Mouse (Mus musculus): ENCODE measurements around the gene Pla2g2c.

Pla2g2c gene

DNA sequence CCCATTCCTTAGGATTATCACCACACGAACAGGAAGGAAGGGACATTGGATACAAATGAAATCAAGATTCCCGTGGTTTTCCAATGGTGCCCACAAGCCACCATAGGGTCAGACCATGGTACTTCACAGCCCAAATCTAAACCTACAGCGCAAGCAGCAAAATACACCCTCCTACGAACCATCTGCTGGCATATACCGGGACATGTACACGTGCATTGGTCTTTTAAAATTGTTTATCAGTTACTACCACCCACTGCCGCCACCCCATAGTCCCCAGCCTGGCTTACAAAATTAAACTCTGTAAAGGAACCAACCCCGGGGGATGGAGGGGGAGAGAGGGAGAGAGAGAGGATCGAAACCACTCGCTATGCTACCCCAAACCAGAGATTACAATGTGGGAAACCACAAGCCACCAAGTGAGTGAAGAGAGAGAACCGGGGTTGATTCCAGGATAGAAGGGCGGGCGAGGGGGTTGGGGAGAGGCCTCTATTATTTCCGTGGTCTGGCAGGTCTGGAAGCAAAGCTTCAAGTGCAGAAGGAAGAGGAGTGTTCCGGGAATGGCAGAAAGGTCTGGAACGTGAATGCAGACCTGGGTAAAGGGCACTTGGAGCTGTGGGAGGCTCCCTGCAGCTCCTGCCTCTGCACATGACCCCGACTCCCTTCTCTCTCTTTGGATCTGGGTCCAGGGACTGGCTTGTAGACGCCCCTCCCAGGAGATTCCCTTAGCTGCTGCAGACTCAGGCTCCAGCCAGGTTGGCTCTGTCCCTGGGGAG lies at the start of gene Pla2g2c:
Gene Pla2g2c, plus strand, starts transcription at position 439 of the 773 bp plus-strand sequence.
- in situ Hi-C loops (cut with MboI; ENCODE audit: low pct_unique_long_range_greater_than_20kb in 1 of 2, low sequenced_read_pairs in 2 of 2, unreplicated experiment in 1 of 2), result no loop called here

- in situ Hi-C loops (cut with MboI; ENCODE audit: low pct_unique_long_range_greater_than_20kb in 1 of 2, low sequenced_read_pairs in 2 of 2, unreplicated experiment in 1 of 2), result no loop called here
Measured at GRCm38 (mm10) chr4:138676480-138676879, 48.1 kb upstream of the Pla2g2c start.

- in situ Hi-C loops (cut with MboI; ENCODE audit: low pct_unique_long_range_greater_than_20kb in 1 of 2, low sequenced_read_pairs in 2 of 2, unreplicated experiment in 1 of 2), result no loop called here
Measured at GRCm38 (mm10) chr4:138677579-138677978, 47.0 kb upstream of the Pla2g2c start.

GRCm38 (mm10) chr4:138680124-138680523 lies 44.5 kb upstream of the Pla2g2c start:
- in situ Hi-C loops (cut with MboI; ENCODE audit: low pct_unique_long_range_greater_than_20kb in 1 of 2, low sequenced_read_pairs in 2 of 2, unreplicated experiment in 1 of 2), result no loop called here

- in situ Hi-C loops (cut with MboI; ENCODE audit: low pct_unique_long_range_greater_than_20kb in 1 of 2, low sequenced_read_pairs in 2 of 2, unreplicated experiment in 1 of 2), result no loop called here
Measured at GRCm38 (mm10) chr4:138682760-138683159, 41.8 kb upstream of the Pla2g2c start.

- in situ Hi-C loops (cut with MboI; ENCODE audit: low pct_unique_long_range_greater_than_20kb in 1 of 2, low sequenced_read_pairs in 2 of 2, unreplicated experiment in 1 of 2), result no loop called here
Measured at GRCm38 (mm10) chr4:138685813-138686212, 38.8 kb upstream of the Pla2g2c start.

- in situ Hi-C loops (cut with MboI; ENCODE audit: low pct_unique_long_range_greater_than_20kb in 1 of 2, low sequenced_read_pairs in 2 of 2, unreplicated experiment in 1 of 2), result no loop called here
Measured at GRCm38 (mm10) chr4:138689094-138689512, 35.5 kb upstream of the Pla2g2c start.

DNA sequence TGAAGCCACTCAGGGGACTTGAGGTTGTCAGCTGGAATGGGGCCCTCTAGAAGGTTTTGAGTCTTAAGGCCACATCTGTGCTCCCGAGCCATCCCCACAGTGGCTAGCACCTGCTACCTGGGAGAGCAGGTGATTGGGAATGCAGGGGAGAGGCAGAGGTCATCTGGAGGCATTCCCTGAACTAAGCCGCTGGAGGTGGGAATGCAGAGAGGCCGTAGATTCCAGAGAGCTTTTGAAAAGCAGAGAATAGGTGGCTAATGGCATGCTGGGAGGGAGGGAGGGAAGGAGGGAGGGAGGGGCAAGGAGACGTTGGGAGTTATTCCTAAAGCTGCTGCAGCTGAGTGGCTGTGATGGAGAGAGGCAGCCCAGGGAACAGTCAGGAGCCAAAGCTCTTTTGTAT lies 34.0 kb upstream of the Pla2g2c start:
- in situ Hi-C loops (cut with MboI; ENCODE audit: low pct_unique_long_range_greater_than_20kb in 1 of 2, low sequenced_read_pairs in 2 of 2, unreplicated experiment in 1 of 2), result no loop called here

GRCm38 (mm10) chr4:138691443-138692181 lies 33.0 kb upstream of the Pla2g2c start:
- in situ Hi-C loops (cut with MboI; ENCODE audit: low pct_unique_long_range_greater_than_20kb in 1 of 2, low sequenced_read_pairs in 2 of 2, unreplicated experiment in 1 of 2), result no loop called here

DNA sequence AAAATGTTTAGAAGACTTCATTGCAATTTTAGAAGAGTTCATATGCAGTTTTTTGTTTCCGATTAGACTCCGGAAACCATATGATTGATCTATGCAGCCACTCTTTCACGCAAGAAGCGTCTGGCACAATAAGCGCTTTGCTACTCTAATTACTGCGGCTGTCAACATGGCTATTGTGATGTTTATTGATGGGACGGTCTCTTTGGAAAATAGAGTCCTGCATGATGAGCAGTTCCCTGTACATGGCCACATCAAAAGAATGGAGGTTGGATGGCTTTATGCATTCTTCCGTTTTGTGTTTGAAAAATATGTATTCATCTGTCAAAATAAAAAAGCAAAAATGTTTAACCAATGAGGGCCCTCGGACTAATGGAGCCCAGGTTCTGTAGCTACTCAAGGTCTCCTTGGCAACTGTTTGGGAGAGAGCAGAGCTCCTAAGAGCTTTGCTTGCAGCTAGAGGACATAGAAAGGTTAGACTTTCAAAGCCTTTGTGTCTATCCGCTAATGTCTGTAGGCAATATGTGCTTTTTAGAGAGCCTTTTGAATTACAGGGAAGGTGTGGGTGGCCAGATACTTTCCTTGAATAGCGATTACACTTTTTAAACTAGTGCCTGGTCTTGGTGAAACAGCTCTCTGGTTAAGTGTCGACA lies 31.4 kb upstream of the Pla2g2c start:
- in situ Hi-C loops (cut with MboI; ENCODE audit: low pct_unique_long_range_greater_than_20kb in 1 of 2, low sequenced_read_pairs in 2 of 2, unreplicated experiment in 1 of 2), result no loop called here

DNA sequence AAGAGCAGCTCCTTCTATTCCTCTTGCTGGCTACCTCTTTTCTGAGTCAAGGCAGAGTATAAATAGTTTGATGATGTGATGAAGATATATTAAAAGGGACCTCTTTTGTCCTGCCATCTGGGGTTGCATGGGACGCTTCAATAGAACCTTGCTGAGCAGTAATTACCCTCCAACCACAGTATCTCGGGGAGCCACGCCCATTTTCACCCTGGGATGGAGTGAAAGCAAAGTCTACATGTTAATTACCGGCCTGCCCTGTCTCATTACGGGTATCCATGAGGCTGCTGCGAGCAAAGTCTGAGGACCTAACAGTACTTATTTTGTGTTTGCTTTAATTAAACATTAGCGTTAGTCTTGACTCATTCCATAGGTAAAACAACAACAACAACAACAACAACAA lies 27.9 kb upstream of the Pla2g2c start:
- in situ Hi-C loops (cut with MboI; ENCODE audit: low pct_unique_long_range_greater_than_20kb in 1 of 2, low sequenced_read_pairs in 2 of 2, unreplicated experiment in 1 of 2), result no loop called here

- in situ Hi-C loops (cut with MboI; ENCODE audit: low pct_unique_long_range_greater_than_20kb in 1 of 2, low sequenced_read_pairs in 2 of 2, unreplicated experiment in 1 of 2), result no loop called here
Measured at GRCm38 (mm10) chr4:138697166-138697860, 27.3 kb upstream of the Pla2g2c start.

GRCm38 (mm10) chr4:138698296-138698695 lies 26.3 kb upstream of the Pla2g2c start:
- in situ Hi-C loops (cut with MboI; ENCODE audit: low pct_unique_long_range_greater_than_20kb in 1 of 2, low sequenced_read_pairs in 2 of 2, unreplicated experiment in 1 of 2), result no loop called here

DNA sequence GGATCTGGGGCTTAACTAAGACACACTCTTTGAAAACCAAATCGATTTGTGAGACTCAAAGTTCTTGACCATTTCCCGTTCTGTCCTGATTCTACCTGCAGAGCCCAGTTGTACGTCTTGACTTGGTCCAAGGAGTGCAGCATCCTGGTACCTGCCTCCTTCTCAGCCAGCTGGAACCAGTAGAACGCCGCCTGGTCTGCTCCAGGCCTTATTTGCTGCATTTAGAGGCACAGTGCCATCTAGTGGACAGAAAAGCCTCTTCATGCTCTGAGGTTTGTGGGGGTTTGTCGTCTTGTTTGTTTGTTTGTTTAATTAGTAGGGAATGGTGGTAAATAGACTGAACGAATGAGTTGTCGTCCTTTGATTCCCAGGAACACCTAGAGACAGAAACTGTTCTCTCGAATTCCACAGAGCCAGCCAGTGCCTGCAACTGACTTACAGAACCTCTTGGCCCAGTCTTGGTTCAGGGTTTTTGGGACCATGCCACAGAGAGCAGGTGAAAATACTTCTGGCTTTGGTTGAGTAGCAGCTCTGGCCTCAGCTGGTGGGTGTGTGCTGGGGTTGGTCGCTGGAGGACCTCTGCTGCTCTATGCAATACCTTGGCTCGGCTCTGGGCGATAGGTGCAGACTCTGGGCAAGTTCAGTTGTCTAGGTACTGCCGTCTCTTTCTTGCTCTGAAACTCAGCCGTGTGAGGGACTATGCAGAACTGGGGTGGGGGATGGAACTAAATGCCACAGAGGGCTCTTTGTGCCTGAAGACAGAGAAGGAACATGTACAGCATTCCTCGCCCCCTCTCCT lies 24.2 kb upstream of the Pla2g2c start:
- in situ Hi-C loops (cut with MboI; ENCODE audit: low pct_unique_long_range_greater_than_20kb in 1 of 2, low sequenced_read_pairs in 2 of 2, unreplicated experiment in 1 of 2), result no loop called here

- in situ Hi-C loops (cut with MboI; ENCODE audit: low pct_unique_long_range_greater_than_20kb in 1 of 2, low sequenced_read_pairs in 2 of 2, unreplicated experiment in 1 of 2), result no loop called here
Measured at GRCm38 (mm10) chr4:138701111-138701510, 23.5 kb upstream of the Pla2g2c start.

DNA sequence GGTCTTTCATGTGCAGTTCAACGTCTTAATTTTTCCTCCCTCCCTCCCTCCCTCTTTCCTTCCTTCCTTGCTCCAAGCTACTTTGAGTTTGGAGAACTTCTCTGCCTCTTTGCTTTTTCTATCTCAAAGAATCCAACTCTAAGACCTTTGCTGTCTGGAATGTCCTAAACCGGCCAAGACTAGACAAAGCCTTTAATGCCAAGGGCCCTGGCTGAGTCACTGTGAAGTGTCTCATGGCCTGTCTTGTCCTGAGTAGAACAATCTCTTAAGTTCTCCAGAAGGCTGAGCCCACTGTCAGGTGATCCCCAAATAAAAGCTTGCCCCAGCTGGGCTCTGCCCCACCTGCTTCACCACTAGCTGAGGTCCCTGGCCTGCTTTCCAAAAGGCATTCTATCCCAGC lies 22.6 kb upstream of the Pla2g2c start:
- in situ Hi-C loops (cut with MboI; ENCODE audit: low pct_unique_long_range_greater_than_20kb in 1 of 2, low sequenced_read_pairs in 2 of 2, unreplicated experiment in 1 of 2), result no loop called here

DNA sequence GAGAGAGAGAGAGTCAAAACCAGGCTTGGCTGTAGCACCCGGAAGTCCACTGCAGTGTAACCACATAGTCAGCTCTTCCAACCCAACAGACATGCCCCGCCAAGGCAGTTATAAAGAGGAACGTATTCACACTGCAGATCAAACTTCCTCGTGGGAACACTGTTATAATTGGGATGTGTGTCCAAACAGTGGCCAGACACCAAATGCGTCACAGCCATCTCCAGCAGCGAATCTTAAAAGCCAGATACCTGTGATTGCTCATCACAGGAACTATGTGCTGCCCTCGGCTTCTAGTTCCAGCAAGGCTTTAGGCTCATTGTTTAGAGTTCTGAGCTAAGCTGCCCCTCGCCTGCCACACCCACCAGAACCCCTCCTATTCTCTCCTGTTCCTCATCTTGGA lies 22.1 kb upstream of the Pla2g2c start:
- in situ Hi-C loops (cut with MboI; ENCODE audit: low pct_unique_long_range_greater_than_20kb in 1 of 2, low sequenced_read_pairs in 2 of 2, unreplicated experiment in 1 of 2), result no loop called here

DNA sequence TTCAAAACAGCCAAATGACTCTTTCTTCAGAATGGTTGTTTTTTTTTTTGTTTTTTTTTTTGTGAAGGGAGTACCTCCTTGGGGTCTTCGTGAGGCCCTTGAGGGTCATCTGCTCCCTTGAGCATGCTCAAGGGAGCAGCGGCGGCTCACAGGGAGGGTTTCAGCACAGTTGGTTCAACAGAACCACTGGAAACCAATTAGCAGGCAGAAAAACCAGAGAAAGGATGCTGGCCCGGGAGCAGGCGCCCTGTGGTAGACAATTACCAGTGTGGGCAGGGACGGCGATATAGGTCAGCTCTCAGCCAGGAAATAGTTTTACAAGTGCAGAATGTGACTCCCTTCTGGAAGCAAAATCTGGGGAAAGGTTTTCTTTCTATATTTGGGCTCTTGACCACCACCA lies 21.0 kb upstream of the Pla2g2c start:
- in situ Hi-C loops (cut with MboI; ENCODE audit: low pct_unique_long_range_greater_than_20kb in 1 of 2, low sequenced_read_pairs in 2 of 2, unreplicated experiment in 1 of 2), result no loop called here

Data from mouse embryonic stem cell (cell line).